Mouse (Mus musculus): ENCODE data around the gene Hsd11b1. TPM values are rescaled to one million over a fixed set of nuclear protein-coding genes. Genes with fewer than 3 reads are reported as not detected.

The Hsd11b1 gene
- total RNA-seq, 2 experiments from 2014 or later = 2.2 to 2.4 TPM

GRCm38 (mm10) chr1:193252616-193253015 is 11.3 kb downstream of the Hsd11b1 start:
- no peak for DNase-seq
- intact Hi-C loops (cut with DNase I) = loop anchor here (5.0 kb wide), 1 partner anchor 45 kb away; the partner anchor contains the start of gene Lamb3

GRCm38 (mm10) chr1:193251386-193251785 is 12.5 kb downstream of the Hsd11b1 start:
- DNase-seq = no peak
- intact Hi-C loops (cut with DNase I) = loop anchor here (5.0 kb wide), 1 partner anchor 44 kb away; the partner anchor contains the start of gene Lamb3

GRCm38 (mm10) chr1:193250026-193250425 is 13.8 kb downstream of the Hsd11b1 start:
- intact Hi-C loops (cut with DNase I) = loop anchor here (5.0 kb wide), 1 partner anchor 43 kb away; the partner anchor contains the start of gene Lamb3
- DNase-seq = no peak

DNA sequence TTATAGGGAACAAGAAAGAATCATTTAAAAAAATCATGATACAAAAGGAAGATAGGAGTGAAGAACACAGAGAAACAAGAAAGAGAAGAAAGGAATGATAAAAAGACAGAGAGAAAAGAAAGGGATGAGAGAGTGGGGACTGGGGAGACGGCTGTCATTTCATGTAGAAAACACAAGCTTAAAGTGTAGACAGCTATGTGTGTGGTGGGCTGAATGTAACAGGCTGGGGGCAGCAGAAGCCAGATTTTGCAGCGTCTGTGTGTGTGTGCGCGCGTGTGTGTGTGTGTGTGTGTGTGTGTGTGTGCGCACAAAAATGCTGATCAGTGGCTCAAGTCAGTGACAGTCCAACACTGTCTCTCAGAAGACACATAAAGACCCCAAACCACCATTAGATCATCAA is 19.6 kb downstream of the Hsd11b1 start:
- intact Hi-C loops (cut with DNase I) = no loop called here
- DNase-seq = no peak

DNA sequence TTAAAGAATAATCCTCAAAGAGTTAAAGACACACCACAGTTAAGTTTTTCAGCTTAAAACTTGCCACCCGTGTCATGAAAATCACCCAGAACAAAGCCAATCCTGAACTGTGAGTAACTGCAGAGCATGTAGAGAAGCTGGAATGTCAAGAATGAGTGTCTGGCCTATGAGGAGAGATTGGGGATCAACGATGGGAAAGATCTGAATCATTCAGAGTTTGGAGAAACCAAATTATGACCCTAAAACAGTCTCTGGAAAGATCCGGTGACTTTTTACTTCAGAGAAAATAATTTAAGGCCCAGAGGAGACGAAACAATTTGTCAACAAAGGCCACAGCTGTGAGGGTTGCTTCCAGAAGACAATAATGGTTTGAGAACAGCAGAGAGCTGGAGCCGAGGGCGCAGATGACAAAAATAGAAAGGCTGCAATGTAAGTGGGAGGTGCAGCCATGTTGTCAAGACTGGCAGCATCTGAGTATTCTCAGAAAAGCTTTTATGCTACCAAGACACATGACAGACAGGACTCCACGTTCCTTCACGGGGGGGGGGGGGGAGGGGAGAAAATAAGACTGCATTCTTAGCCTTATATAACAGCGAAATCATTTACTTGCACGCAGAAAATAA is 20.2 kb downstream of the Hsd11b1 start:
- intact Hi-C loops (cut with DNase I) = no loop called here
- DNase-seq = no peak

GRCm38 (mm10) chr1:193242863-193243262 is 21.0 kb downstream of the Hsd11b1 start:
- intact Hi-C loops (cut with DNase I) = no loop called here
- DNase-seq = no peak

DNA sequence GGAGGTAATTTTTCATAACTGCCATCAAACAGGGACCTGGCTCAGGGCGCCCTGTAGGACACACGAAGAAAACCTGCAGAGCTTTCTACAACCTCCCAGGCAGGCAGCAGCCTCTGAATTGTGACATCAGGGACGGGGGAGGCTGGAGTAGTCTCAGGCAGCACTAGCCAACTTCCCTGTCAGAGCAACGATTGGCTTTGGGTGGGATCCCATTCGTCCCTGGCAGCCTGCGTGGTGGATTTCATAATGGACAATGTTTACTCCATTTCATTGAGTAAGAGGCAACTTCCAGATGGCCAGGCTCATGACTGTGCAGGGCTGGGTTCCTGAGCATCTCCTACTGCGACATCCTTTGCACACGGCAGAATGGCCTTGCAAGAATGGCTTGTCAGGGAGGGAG is 21.6 kb downstream of the Hsd11b1 start:
- intact Hi-C loops (cut with DNase I) = no loop called here
- DNase-seq = peak; percentile 81 to 82

DNA sequence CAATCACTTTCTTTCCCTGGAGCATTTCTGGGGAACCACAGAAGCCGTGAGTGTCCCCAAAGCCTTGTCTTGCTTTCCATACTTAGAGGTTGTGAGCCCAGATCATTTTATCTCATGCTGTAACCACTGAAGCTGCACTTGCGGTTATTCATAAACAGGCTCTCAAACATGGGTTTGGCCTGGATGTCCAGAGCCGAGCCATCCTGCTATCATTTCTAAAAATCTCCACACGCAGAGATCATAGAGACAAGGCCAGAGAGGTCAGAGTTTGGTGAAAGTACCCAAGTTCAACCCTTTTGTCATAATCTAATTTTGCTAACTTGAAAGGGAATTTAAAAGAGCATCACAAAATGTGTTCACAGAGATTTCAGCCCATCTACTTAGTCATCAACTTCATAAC is 22.4 kb downstream of the Hsd11b1 start:
- no peak for DNase-seq
- intact Hi-C loops (cut with DNase I) = no loop called here

GRCm38 (mm10) chr1:193238426-193238825 is 25.4 kb downstream of the Hsd11b1 start:
- intact Hi-C loops (cut with DNase I) = no loop called here
- no peak for DNase-seq

DNA sequence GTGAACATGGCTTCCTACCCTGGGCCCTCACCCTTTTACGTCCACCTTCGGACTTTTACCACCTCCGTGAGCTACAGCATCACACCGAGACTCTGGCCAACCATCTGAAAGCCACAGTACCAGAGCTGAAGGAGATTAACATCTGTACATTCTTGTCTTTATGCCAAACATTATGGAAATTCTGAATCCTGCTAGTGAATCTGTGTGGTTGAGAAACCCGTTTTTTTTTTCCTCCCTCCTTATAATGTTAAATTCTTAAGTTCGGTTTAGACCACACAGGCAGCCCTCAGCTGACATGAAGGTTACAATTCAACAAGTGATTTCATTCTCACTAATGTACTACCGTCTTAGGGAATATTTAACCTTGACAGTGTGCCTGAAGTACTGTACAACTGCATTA is 28.9 kb downstream of the Hsd11b1 start:
- intact Hi-C loops (cut with DNase I) = no loop called here
- DNase-seq = no peak

DNA sequence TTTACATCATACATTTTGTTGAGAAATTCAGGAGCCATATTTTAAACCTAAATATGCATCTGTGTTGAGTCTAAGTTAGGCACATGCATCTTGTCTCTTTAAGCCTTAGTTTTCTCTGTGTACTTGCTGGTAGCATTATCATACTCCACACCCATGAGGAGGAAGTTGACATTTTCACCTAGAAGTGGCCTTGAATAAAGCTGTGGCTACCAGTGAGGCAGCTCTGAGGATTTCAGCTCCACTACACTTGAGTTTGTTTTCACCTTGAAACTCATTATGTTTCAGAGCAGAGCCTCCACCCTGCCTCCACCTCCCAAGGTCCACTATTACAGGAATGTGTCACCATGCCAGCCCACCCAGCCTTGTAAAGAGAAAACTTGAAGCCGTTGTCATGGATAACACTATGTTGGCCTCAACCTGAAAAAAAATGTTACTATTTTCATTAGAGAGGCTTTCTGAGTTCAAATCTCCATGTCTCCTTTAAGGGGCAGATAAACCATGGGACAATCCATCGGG is 29.7 kb downstream of the Hsd11b1 start:
- intact Hi-C loops (cut with DNase I) = no loop called here

GRCm38 (mm10) chr1:193232732-193233131 is 31.1 kb downstream of the Hsd11b1 start:
- no peak for DNase-seq
- intact Hi-C loops (cut with DNase I) = no loop called here

More for the DNA sequence above, 29.7 kb downstream of the Hsd11b1 start:
- no peak for DNase-seq

GRCm38 (mm10) chr1:193230935-193231334 is 32.9 kb downstream of the Hsd11b1 start:
- no peak for DNase-seq
- intact Hi-C loops (cut with DNase I) = no loop called here

DNA sequence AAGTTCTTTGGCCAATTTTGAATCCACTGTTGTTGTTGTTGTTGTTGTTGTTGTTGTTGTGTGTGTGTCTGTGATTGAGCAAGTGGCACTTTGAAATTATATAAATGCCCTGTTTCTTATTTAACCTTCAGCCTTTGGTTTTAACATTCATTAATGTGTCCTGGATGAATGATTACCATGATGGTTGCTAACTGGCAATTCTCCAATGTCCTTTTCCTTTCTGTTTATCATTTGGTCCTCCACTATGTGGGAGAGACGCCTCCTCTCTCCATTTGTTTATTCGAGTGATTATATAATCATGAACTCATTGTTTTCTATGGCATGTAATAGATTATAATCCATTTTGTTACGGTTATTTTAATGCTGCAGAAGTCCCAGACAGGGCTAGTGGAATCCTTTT is 33.3 kb downstream of the Hsd11b1 start:
- intact Hi-C loops (cut with DNase I) = no loop called here

GRCm38 (mm10) chr1:193229570-193229969 is 34.3 kb downstream of the Hsd11b1 start:
- DNase-seq = no peak
- intact Hi-C loops (cut with DNase I) = no loop called here

More for the DNA sequence above, 33.3 kb downstream of the Hsd11b1 start:
- DNase-seq = no peak

DNA sequence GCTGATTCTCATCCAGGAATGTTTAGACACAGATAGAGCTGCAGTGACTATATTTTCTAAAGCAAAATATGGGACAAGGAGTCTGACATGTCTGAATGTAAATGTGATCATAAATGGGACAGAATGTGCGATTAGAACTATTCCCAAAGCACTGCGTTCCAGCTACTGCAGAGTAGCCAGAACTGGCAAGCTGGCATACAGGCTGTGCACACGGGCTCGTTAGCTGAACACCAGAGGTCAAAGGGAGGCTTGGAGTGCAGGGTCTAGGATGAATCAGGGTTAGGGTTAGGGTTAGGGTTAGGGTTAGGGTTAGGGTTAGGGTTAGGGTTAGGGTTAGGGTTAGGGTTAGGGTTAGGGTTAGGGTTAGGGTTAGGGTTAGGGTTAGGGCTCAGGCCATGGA is 36.3 kb downstream of the Hsd11b1 start:
- intact Hi-C loops (cut with DNase I) = no loop called here
- DNase-seq = no peak

DNA sequence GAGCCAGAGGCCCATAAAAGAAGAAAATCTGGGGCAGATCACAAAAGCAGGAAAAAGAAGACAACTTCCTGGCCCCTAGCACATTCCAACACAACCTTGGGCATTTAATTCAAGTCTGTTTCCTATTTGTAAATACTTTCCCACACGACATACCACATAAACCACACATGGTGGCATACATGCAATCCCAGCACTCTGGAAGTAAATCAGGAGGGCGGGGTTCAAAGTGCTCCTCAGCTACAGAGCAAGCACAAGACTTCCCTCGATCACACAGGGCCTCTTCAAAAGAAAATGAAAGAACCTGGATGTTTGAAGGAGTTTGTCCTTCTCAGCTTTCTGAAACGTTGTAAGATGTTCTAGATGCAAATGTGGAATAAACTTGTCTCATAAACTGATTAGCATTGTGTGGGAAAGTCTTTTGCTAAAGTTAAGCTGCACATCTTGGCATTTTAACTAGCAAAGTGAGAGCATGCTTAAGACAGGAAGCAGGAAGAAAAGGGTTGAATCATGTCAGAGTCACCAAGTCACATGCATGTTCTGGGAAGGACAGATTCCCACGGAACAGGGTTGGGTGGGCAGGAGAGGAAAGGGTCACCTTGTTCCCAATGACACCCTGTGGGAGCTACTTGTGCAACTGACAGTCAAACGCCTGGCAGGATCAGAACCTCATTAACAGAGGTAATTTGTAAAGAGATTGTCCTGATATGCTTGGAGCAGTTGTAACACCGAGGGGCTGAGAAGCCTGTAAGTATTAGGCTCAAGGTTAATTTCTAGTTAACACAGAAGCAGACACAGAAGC is 37.0 kb downstream of the Hsd11b1 start:
- DNase-seq = no peak
- intact Hi-C loops (cut with DNase I) = no loop called here

- intact Hi-C loops (cut with DNase I) = no loop called here
- DNase-seq = no peak
Observed at GRCm38 (mm10) chr1:193226114-193226513, 37.8 kb downstream of the Hsd11b1 start.

- intact Hi-C loops (cut with DNase I) = no loop called here
- no peak for DNase-seq
Observed at GRCm38 (mm10) chr1:193225531-193225930, 38.3 kb downstream of the Hsd11b1 start.

- no peak for DNase-seq
Observed at GRCm38 (mm10) chr1:193220408-193220807, 43.5 kb downstream of the Hsd11b1 start.

DNA sequence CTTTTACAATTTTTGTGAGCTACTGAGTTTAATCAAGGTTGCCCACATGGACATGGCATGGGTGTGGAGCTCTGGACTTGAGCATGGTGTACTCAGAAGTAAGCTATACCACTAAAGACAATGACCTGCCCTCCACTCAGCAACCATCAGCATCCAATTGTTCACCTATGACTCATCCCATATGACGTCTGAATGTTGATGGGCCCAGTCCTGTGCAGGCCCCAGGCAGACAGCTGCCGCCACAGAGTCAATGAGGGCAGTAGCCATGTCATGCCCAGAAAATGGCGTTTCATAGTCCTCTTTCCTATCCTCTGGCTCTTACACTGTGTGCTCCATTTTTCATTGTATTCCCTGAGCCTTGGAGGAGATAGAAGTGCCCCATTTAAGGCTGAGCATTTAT is 47.9 kb downstream of the Hsd11b1 start:
- DNase-seq = no peak
- intact Hi-C loops (cut with DNase I) = no loop called here

More at GRCm38 (mm10) chr1:193220408-193220807, 43.5 kb downstream of the Hsd11b1 start:
- intact Hi-C loops (cut with DNase I) = no loop called here

GRCm38 (mm10) chr1:193214053-193214452 is 49.8 kb downstream of the Hsd11b1 start:
- intact Hi-C loops (cut with DNase I) = no loop called here
- DNase-seq = no peak

All from heart, postnatal 14 days (tissue).